Comparison of ENCODE assay signal across 17 mouse cellular contexts in the genomic region with DNA sequence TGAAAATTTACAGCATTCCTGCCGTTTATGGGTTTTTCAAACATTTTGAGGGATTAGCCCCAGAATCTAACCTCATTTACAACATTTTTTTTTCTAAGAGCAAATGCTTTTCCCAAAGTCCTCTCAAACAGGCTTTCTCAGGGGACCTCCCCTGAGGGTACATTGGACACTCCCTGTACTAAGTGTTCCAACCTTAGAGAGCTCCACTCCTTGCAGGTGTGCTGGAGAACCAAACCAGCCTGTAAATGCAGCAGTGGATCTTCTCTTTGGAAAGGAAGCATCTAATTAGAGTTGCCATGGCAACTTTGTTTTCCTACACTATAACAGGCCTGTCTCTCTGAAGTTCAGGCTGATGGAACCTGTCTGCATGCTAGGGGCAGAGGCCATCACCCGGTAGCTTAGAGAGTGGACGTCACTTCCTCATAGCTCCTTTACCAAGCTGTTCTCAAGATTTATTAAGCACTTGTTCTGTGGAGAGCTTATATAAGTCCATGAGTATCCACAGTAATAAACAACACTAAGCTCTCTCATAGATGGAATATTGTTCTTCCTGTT.
DNase-seq lines count a peak whose midpoint lies in the region; ATAC-seq and TF ChIP-seq lines count a peak whose summit lies in the region.
"Had no signal": no experiment of that assay in that cellular context is flagged by ENCODE, and none has a peak within 500 bp of the region (broad histone marks: within the 10 kb centered on the region; RNA-seq: fewer than 3 reads in every experiment).

No protein-coding gene starts in this region.

- no peaks in the 10 kb centered on the region for H3K36me3 ChIP-seq in embryonic facial prominence, embryonic 11.5 days (replicated peaks; ENCODE audit: control insufficient read depth, insufficient read depth, low read depth, low read length)
- H3K36me3 ChIP-seq in embryonic facial prominence, embryonic 10.5 days (replicated peaks), result no peaks in the 10 kb centered on the region
- H3K36me3 ChIP-seq in kidney, postnatal 0 days (ENCODE audit: insufficient read depth, low read length), result no peaks in the 10 kb centered on the region
- no peaks in the 10 kb centered on the region for H3K36me3 ChIP-seq in kidney, adult 2 months (ENCODE audit: control insufficient read depth, insufficient read depth, low read length)
- no peaks in the 10 kb centered on the region for H3K36me3 ChIP-seq in neural tube, embryonic 14.5 days (ENCODE audit: control insufficient read depth, insufficient read depth, low read length)
- H3K36me3 ChIP-seq in stomach, postnatal 0 days (ENCODE audit: control insufficient read depth, insufficient read depth, low read length), result no peaks in the 10 kb centered on the region
- H3K36me3 ChIP-seq: neural tube, embryonic 12.5 days; stomach, embryonic 15.5 days had no signal

- no peak overlapping the region for H3K27ac ChIP-seq in embryonic facial prominence, embryonic 11.5 days (replicated peaks; ENCODE audit: low read depth, low read length)
- no peak overlapping the region for H3K27ac ChIP-seq in embryonic facial prominence, embryonic 10.5 days (replicated peaks)
- no peak overlapping the region for H3K27ac ChIP-seq in kidney, postnatal 0 days
- no peak overlapping the region for H3K27ac ChIP-seq in kidney, adult 2 months (ENCODE audit: insufficient read depth, low read depth, low read length)
- H3K27ac ChIP-seq in neural tube, embryonic 14.5 days (ENCODE audit: low read depth, low read length), result no peak overlapping the region
- no peak overlapping the region for H3K27ac ChIP-seq in stomach, postnatal 0 days (replicated peaks)
- H3K27ac ChIP-seq: neural tube, embryonic 12.5 days; stomach, embryonic 15.5 days had no signal

- no peaks in the 10 kb centered on the region for H3K4me1 ChIP-seq in embryonic facial prominence, embryonic 11.5 days (ENCODE audit: control insufficient read depth, insufficient read depth, low read length)
- peaks cover 6% of the 10 kb centered on the region for H3K4me1 ChIP-seq in embryonic facial prominence, embryonic 10.5 days
- H3K4me1 ChIP-seq in kidney, postnatal 0 days (replicated peaks; ENCODE audit: insufficient read depth, low read length), result no peaks in the 10 kb centered on the region
- H3K4me1 ChIP-seq in kidney, adult 2 months (ENCODE audit: control insufficient read depth, insufficient read depth, low read length), result no peaks in the 10 kb centered on the region
- H3K4me1 ChIP-seq in neural tube, embryonic 14.5 days (ENCODE audit: control insufficient read depth, insufficient read depth, low read length), result no peaks in the 10 kb centered on the region
- H3K4me1 ChIP-seq in stomach, postnatal 0 days (replicated peaks; ENCODE audit: control insufficient read depth, insufficient read depth), result 0 out of 2 replicates have a peak, but pooled peaks cover 4% of the 10 kb centered on the region
- H3K4me1 ChIP-seq: neural tube, embryonic 12.5 days had no signal

- 51% methylated on average over 3 of the region's 3 CpGs for WGBS in embryonic facial prominence, embryonic 11.5 days
- WGBS in embryonic facial prominence, embryonic 10.5 days, result 54% methylated on average over 3 of the region's 3 CpGs
- WGBS in kidney, postnatal 0 days, result 25% methylated on average over 3 of the region's 3 CpGs
- 53% methylated on average over 3 of the region's 3 CpGs for WGBS in kidney, adult 2 months
- WGBS in neural tube, embryonic 14.5 days, result 57% methylated on average over 3 of the region's 3 CpGs
- WGBS in stomach, postnatal 0 days, result 35% methylated on average over 3 of the region's 3 CpGs

- no peak overlapping the region for H3K4me2 ChIP-seq in embryonic facial prominence, embryonic 11.5 days (ENCODE audit: low read depth, low read length)
- no peak overlapping the region for H3K4me2 ChIP-seq in kidney, postnatal 0 days (ENCODE audit: low read length)
- no peak overlapping the region for H3K4me2 ChIP-seq in neural tube, embryonic 14.5 days (ENCODE audit: low read depth, low read length)
- no peak overlapping the region for H3K4me2 ChIP-seq in stomach, postnatal 0 days (replicated peaks; ENCODE audit: low read depth)
- H3K4me2 ChIP-seq: neural tube, embryonic 12.5 days; stomach, embryonic 15.5 days had no signal

- H3K9me3 ChIP-seq in embryonic facial prominence, embryonic 11.5 days (replicated peaks; ENCODE audit: control insufficient read depth, low read length), result no peaks in the 10 kb centered on the region
- no peaks in the 10 kb centered on the region for H3K9me3 ChIP-seq in embryonic facial prominence, embryonic 10.5 days
- no peaks in the 10 kb centered on the region for H3K9me3 ChIP-seq in kidney, postnatal 0 days (replicated peaks; ENCODE audit: low read length)
- no peaks in the 10 kb centered on the region for H3K9me3 ChIP-seq in neural tube, embryonic 14.5 days (ENCODE audit: control insufficient read depth, low read length)
- no peaks in the 10 kb centered on the region for H3K9me3 ChIP-seq in stomach, postnatal 0 days (ENCODE audit: control insufficient read depth, low read length)
- H3K9me3 ChIP-seq: neural tube, embryonic 12.5 days; stomach, embryonic 15.5 days had no signal

- peak; percentile 5 for DNase-seq in embryonic facial prominence, embryonic 11.5 days (ENCODE audit: low spot score)
- DNase-seq in embryonic facial prominence, embryonic 10.5 days (ENCODE audit: low spot score), result no peak
- DNase-seq in kidney, postnatal 0 days (ENCODE audit: low spot score), result peak; percentile 37
- DNase-seq in kidney, adult 2 months, result no peak
- no peak for DNase-seq in neural tube, embryonic 10.5 days (ENCODE audit: extremely low spot score, low spot score)
- no peak for DNase-seq in stomach, postnatal 0 days (ENCODE audit: low spot score)
- DNase-seq: adrenal gland, postnatal 10 days; cerebellum, adult 9-10 months; heart, postnatal 4 days; layer of hippocampus, postnatal 36 days; lung, postnatal 4 days; right cerebral cortex, postnatal 14 days had no signal

- no peak for TF ChIP-seq EP300 in stomach, postnatal 0 days (optimal IDR thresholded peaks at IDR 0.05)

- H3K4me3 ChIP-seq in embryonic facial prominence, embryonic 11.5 days (ENCODE audit: low read depth, low read length), result no peak overlapping the region
- no peak overlapping the region for H3K4me3 ChIP-seq in embryonic facial prominence, embryonic 10.5 days
- no peak overlapping the region for H3K4me3 ChIP-seq in kidney, postnatal 0 days (replicated peaks; ENCODE audit: low read depth, low read length)
- no peak overlapping the region for H3K4me3 ChIP-seq in kidney, adult 2 months (ENCODE audit: insufficient read depth, low read depth, low read length)
- no peak overlapping the region for H3K4me3 ChIP-seq in neural tube, embryonic 14.5 days (ENCODE audit: low read depth, low read length)
- no peak overlapping the region for H3K4me3 ChIP-seq in stomach, postnatal 0 days (ENCODE audit: low read depth, low read length)
- H3K4me3 ChIP-seq: neural tube, embryonic 12.5 days; stomach, embryonic 15.5 days had no signal

- no peak overlapping the region for H3K9ac ChIP-seq in embryonic facial prominence, embryonic 11.5 days (replicated peaks; ENCODE audit: low read length)
- H3K9ac ChIP-seq in kidney, postnatal 0 days (ENCODE audit: low read depth, low read length), result no peak overlapping the region
- no peak overlapping the region for H3K9ac ChIP-seq in neural tube, embryonic 14.5 days (replicated peaks; ENCODE audit: low read depth, low read length)
- no peak overlapping the region for H3K9ac ChIP-seq in stomach, postnatal 0 days (ENCODE audit: low read length)
- H3K9ac ChIP-seq: neural tube, embryonic 12.5 days; stomach, embryonic 15.5 days had no signal

- no peak for TF ChIP-seq CTCF in kidney, postnatal 0 days (IDR thresholded peaks at IDR 0.05; ENCODE audit: low read depth)
- TF ChIP-seq CTCF in kidney, adult 2 months (conservative IDR thresholded peaks at IDR 0.05; ENCODE audit: insufficient read depth, insufficient read length, low read depth, low read length), result no peak
- TF ChIP-seq CTCF in stomach, postnatal 0 days (IDR thresholded peaks at IDR 0.05; ENCODE audit: low read depth), result no peak

- no peak for ATAC-seq in embryonic facial prominence, embryonic 11.5 days (replicated peaks; ENCODE audit: insufficient number of reproducible peaks, low FRiP score, low TSS enrichment, low read depth)
- ATAC-seq in kidney, postnatal 0 days (replicated peaks; ENCODE audit: low FRiP score, low read depth), result no peak
- peak; percentile 24; the same call in 1 of the 2 replicates for ATAC-seq in neural tube, embryonic 14.5 days (ENCODE audit: low read depth)
- 0 out of 2 replicates have a peak, but pooled peaks have one; percentile 33 for ATAC-seq in stomach, postnatal 0 days (ENCODE audit: low FRiP score, low TSS enrichment)
- no peak for ATAC-seq in megakaryocyte, adult 5-6 weeks (ENCODE audit: poor library complexity, severe bottlenecking)

- H3K27me3 ChIP-seq in embryonic facial prominence, embryonic 11.5 days (ENCODE audit: control insufficient read depth, insufficient read depth, low read length), result no peaks in the 10 kb centered on the region
- H3K27me3 ChIP-seq in embryonic facial prominence, embryonic 10.5 days (replicated peaks; ENCODE audit: low read depth, poor library complexity, severe bottlenecking), result no peaks in the 10 kb centered on the region
- no peaks in the 10 kb centered on the region for H3K27me3 ChIP-seq in kidney, postnatal 0 days (ENCODE audit: insufficient read depth, low read length)
- H3K27me3 ChIP-seq in kidney, adult 2 months (replicated peaks; ENCODE audit: control insufficient read depth, insufficient read depth, low read length), result no peaks in the 10 kb centered on the region
- H3K27me3 ChIP-seq in neural tube, embryonic 14.5 days (ENCODE audit: control insufficient read depth, insufficient read depth, low read length), result no peaks in the 10 kb centered on the region
- H3K27me3 ChIP-seq in stomach, postnatal 0 days (ENCODE audit: control insufficient read depth, insufficient read depth, low read length), result no peaks in the 10 kb centered on the region
- H3K27me3 ChIP-seq: CH12.LX; neural tube, embryonic 12.5 days; stomach, embryonic 15.5 days had no signal

- no peak for TF ChIP-seq POLR2A in kidney, adult 2 months (IDR thresholded peaks at IDR 0.05; ENCODE audit: low read depth, low read length)

Comparison
In these comparisons a context has a peak if more than half of its experiments do, and no peak if none do; other contexts are left out.
1. DNase-seq: peak in embryonic facial prominence, embryonic 11.5 days (single experiment) and kidney, postnatal 0 days (single experiment); none in embryonic facial prominence, embryonic 10.5 days (single experiment), kidney, adult 2 months (single experiment), neural tube, embryonic 10.5 days (single experiment) and stomach, postnatal 0 days (single experiment).
2. ATAC-seq: peak in neural tube, embryonic 14.5 days (single experiment) and stomach, postnatal 0 days (single experiment); none in embryonic facial prominence, embryonic 11.5 days (single experiment), kidney, postnatal 0 days (single experiment) and megakaryocyte, adult 5-6 weeks (single experiment).